In the genomic region with DNA sequence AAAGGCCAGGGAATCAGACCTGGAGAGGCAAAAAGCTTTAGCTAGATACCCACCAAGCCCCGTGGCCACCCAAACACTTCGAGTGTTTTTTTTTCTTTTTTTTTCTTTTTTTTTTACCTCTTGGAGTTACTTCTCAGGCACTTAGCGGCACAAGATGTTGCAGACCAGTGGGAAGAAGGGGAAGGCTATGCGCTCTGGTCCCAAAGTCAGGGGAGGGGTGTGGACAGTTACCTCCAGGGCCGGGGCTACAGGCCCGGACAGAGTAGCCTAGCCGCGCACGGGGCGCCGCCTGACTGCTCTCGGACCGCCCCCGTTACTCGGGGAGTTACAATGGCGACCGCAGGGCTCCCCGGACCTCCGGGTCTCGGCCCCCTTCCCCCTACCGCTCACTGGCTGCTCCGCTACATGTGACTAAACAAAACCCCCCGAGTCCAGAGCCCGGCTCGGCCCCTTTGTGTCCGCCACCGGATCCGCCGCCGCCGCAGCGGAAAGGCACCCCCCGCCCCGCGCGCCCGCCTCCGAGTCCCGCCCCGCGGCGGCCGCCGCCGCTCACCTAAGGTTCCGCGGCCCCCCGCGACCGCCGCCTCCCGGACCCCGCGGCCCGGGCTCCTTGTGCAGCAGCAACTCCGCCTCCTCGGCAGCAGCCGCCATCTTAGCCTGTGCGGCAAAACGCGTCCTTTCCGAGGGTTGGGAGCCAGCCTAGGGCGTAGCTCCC, we compare ENCODE assay signal across 8 mouse cellular contexts. TPM values are rescaled to one million over a fixed set of nuclear protein-coding genes. Genes with fewer than 3 reads are reported as not detected.
DNase-seq lines count a peak whose midpoint lies in the region; ATAC-seq and TF ChIP-seq lines count a peak whose summit lies in the region.

No protein-coding gene starts in this region.

- no peak for TF ChIP-seq CTCF in lung, embryonic 14.5 days (IDR thresholded peaks at IDR 0.05; ENCODE audit: low read depth)

- H3K9me3 ChIP-seq in embryonic facial prominence, embryonic 11.5 days (replicated peaks; ENCODE audit: control insufficient read depth, low read length), result no peaks in the 10 kb centered on the region
- H3K9me3 ChIP-seq in heart, embryonic 10.5 days, result no peaks in the 10 kb centered on the region
- H3K9me3 ChIP-seq in kidney, embryonic 16.5 days (ENCODE audit: low read length), result no peaks in the 10 kb centered on the region
- H3K9me3 ChIP-seq in lung, embryonic 14.5 days (ENCODE audit: low read depth, low read length), result no peaks in the 10 kb centered on the region

- H3K9ac ChIP-seq in embryonic facial prominence, embryonic 11.5 days (replicated peaks; ENCODE audit: low read length), result peak overlapping the region; percentile 96
- peak overlapping the region; percentile 99 for H3K9ac ChIP-seq in kidney, embryonic 16.5 days (replicated peaks; ENCODE audit: low read length)
- peak overlapping the region; percentile 98 for H3K9ac ChIP-seq in lung, embryonic 14.5 days

- peak; percentile 62 to 74 for DNase-seq in thymus, adult 18-20 months
- DNase-seq in thymus, postnatal 0 days (ENCODE audit: low spot score), result no peak
- peak; percentile 86 for DNase-seq in embryonic facial prominence, embryonic 11.5 days (ENCODE audit: low spot score)
- DNase-seq in heart, embryonic 10.5 days (ENCODE audit: low spot score), result peak; percentile 91
- peak; percentile 85 for DNase-seq in lung, embryonic 14.5 days
- DNase-seq in thymus, postnatal 4 days, result peak; percentile 84

- H3K4me3 ChIP-seq in embryonic facial prominence, embryonic 11.5 days (ENCODE audit: low read depth, low read length), result peak overlapping the region; percentile 74
- H3K4me3 ChIP-seq in heart, embryonic 10.5 days, result peak overlapping the region; percentile 88
- peak overlapping the region; percentile 88 for H3K4me3 ChIP-seq in kidney, embryonic 16.5 days (ENCODE audit: low read length)
- peak overlapping the region; percentile 89 for H3K4me3 ChIP-seq in lung, embryonic 14.5 days (ENCODE audit: low read depth, low read length)

- WGBS in embryonic facial prominence, embryonic 11.5 days, result 0% methylated on average over 43 of the region's 63 CpGs
- under 1% methylated on average over 63 of the region's 63 CpGs for WGBS in heart, embryonic 10.5 days
- under 1% methylated on average over 59 of the region's 63 CpGs for WGBS in kidney, embryonic 16.5 days
- under 1% methylated on average over 63 of the region's 63 CpGs for WGBS in lung, embryonic 14.5 days

- peak overlapping the region; percentile 62 for H3K4me2 ChIP-seq in embryonic facial prominence, embryonic 11.5 days (ENCODE audit: low read depth, low read length)
- peak overlapping the region; percentile 77 for H3K4me2 ChIP-seq in kidney, embryonic 16.5 days (replicated peaks; ENCODE audit: low read depth, low read length)
- H3K4me2 ChIP-seq in lung, embryonic 14.5 days, result peak overlapping the region; percentile 84

- H3K36me3 ChIP-seq in embryonic facial prominence, embryonic 11.5 days (replicated peaks; ENCODE audit: control insufficient read depth, insufficient read depth, low read depth, low read length), result no peaks in the 10 kb centered on the region
- H3K36me3 ChIP-seq in heart, embryonic 10.5 days, result peaks cover 4% of the 10 kb centered on the region
- H3K36me3 ChIP-seq in kidney, embryonic 16.5 days (ENCODE audit: insufficient read depth, low read length), result peaks cover 5% of the 10 kb centered on the region; the same call in 1 of the 2 replicates
- H3K36me3 ChIP-seq in lung, embryonic 14.5 days (ENCODE audit: insufficient read depth), result peaks cover 13% of the 10 kb centered on the region

- H3K4me1 ChIP-seq in embryonic facial prominence, embryonic 11.5 days (ENCODE audit: control insufficient read depth, insufficient read depth, low read length), result no peaks in the 10 kb centered on the region
- H3K4me1 ChIP-seq in heart, embryonic 10.5 days, result peaks cover 12% of the 10 kb centered on the region
- peaks cover 28% of the 10 kb centered on the region for H3K4me1 ChIP-seq in kidney, embryonic 16.5 days (ENCODE audit: insufficient read depth, low read length)
- H3K4me1 ChIP-seq in lung, embryonic 14.5 days (ENCODE audit: insufficient read depth), result peaks cover 9% of the 10 kb centered on the region

- peak overlapping the region; percentile 99 for H3K27ac ChIP-seq in embryonic facial prominence, embryonic 11.5 days (replicated peaks; ENCODE audit: low read depth, low read length)
- H3K27ac ChIP-seq in heart, embryonic 10.5 days, result peak overlapping the region; percentile 100
- H3K27ac ChIP-seq in kidney, embryonic 16.5 days (ENCODE audit: low read length), result peak overlapping the region; percentile 99
- H3K27ac ChIP-seq in lung, embryonic 14.5 days (ENCODE audit: low read depth), result peak overlapping the region; percentile 100

- H3K27me3 ChIP-seq in embryonic facial prominence, embryonic 11.5 days (ENCODE audit: control insufficient read depth, insufficient read depth, low read length), result no peaks in the 10 kb centered on the region
- no peaks in the 10 kb centered on the region for H3K27me3 ChIP-seq in heart, embryonic 10.5 days (ENCODE audit: insufficient read depth, poor library complexity, severe bottlenecking)
- no peaks in the 10 kb centered on the region for H3K27me3 ChIP-seq in kidney, embryonic 16.5 days (ENCODE audit: insufficient read depth, low read length)
- H3K27me3 ChIP-seq in lung, embryonic 14.5 days (ENCODE audit: insufficient read depth, low read length), result no peaks in the 10 kb centered on the region

- peak; percentile 89 for ATAC-seq in embryonic facial prominence, embryonic 11.5 days (replicated peaks; ENCODE audit: insufficient number of reproducible peaks, low FRiP score, low TSS enrichment, low read depth)
- ATAC-seq in kidney, embryonic 16.5 days (ENCODE audit: low FRiP score, low TSS enrichment), result peak; percentile 87
- peak; percentile 86 for ATAC-seq in lung, embryonic 14.5 days (ENCODE audit: insufficient read depth)
- ATAC-seq in neutrophil, adult 5-6 weeks (ENCODE audit: extremely low read depth, insufficient number of reproducible peaks, low FRiP score, poor library complexity, severe bottlenecking), result peak; percentile 22; the same call in 1 of the 2 replicates

RNA-seq across cellular contexts. Expression of a gene that starts 1.2 kb away (rescaled TPM):
- polyA plus RNA-seq in thymus, postnatal 0 days (2015; fragmentation: Nextera tagmentation; extraction: Ambion mirVana), result 77.0 and 84.4 TPM in 2 replicates
- 88.6 and 93.9 TPM in 2 replicates for polyA plus RNA-seq in embryonic facial prominence, embryonic 11.5 days (2014; fragmentation: Nextera tagmentation; extraction: Ambion mirVana)
- 48.5 and 58.6 TPM in 2 replicates for polyA plus RNA-seq in heart, embryonic 10.5 days (2016; fragmentation: Nextera tagmentation; extraction: Ambion mirVana)
- polyA plus RNA-seq in kidney, embryonic 16.5 days (2015; fragmentation: Nextera tagmentation; extraction: Ambion mirVana), result 44.8 and 59.8 TPM in 2 replicates
- 89.9 and 93.2 TPM in 2 replicates for polyA plus RNA-seq in lung, embryonic 14.5 days (2014; fragmentation: Nextera tagmentation; extraction: Ambion mirVana)
- total RNA-seq in neutrophil, adult 5-6 weeks (2017), result 99.7 TPM in 2 replicates

Comparison
In these comparisons a context has a peak if more than half of its experiments do, and no peak if none do; other contexts are left out.
1. ATAC-seq: peak in every context shown above with its lines; median percentile 89 in embryonic facial prominence, embryonic 11.5 days; 87 in kidney, embryonic 16.5 days; 86 in lung, embryonic 14.5 days; 22 in neutrophil, adult 5-6 weeks.